Mouse (Mus musculus) heart, embryonic 12.5 days (tissue): ENCODE measurements around the gene Ppp6r1. TPM values are rescaled to one million over a fixed set of nuclear protein-coding genes. Genes with fewer than 3 reads are reported as not detected.
A peak's percentile ranks its signal among the peaks of the same experiment; 100 is the strongest.

Experiments used
- ATAC-seq: fragments of 200-750 bp; cut with Nextera tagmentation; 2 replicates; pipeline ENCODE4 v1.8.0; 2017; ENCODE audit warnings: moderate TSS enrichment, moderate library complexity; ENCODE audit not compliant: insufficient number of reproducible peaks, low FRiP score
- H3K27ac ChIP-seq: fragments of 300-500 bp; sonication (generic); 2 replicates; pipeline ENCODE4 v1.5.1; 2016; ENCODE audit warnings: mild to moderate bottlenecking, moderate library complexity; ENCODE audit not compliant: poor library complexity, severe bottlenecking
- H3K27me3 ChIP-seq: fragments of 300-500 bp; sonication (generic); replicated peaks from 2 replicates; pipeline ENCODE4 v1.6.1; 2016; ENCODE audit warnings: mild to moderate bottlenecking, moderate library complexity
- H3K36me3 ChIP-seq: fragments of 300-500 bp; sonication (generic); 2 replicates; pipeline ENCODE4 v1.6.1; 2016; ENCODE audit warnings: mild to moderate bottlenecking, moderate library complexity
- H3K4me1 ChIP-seq: fragments of 300-500 bp; sonication (generic); replicated peaks from 2 replicates; pipeline ENCODE4 v1.6.1; 2016; ENCODE audit warnings: mild to moderate bottlenecking
- H3K4me2 ChIP-seq: fragments of 300-500 bp; sonication (generic); 2 replicates; pipeline ENCODE4 v1.6.1; 2016; ENCODE audit warnings: mild to moderate bottlenecking, moderate library complexity
- H3K4me3 ChIP-seq: fragments of 300-500 bp; sonication (generic); 2 replicates; pipeline ENCODE4 v1.5.1; 2016; ENCODE audit warnings: mild to moderate bottlenecking
- H3K9ac ChIP-seq: fragments of 300-500 bp; sonication (generic); 2 replicates; pipeline ENCODE4 v1.6.1; 2016; ENCODE audit warnings: mild to moderate bottlenecking, moderate library complexity
- H3K9me3 ChIP-seq: fragments of 300-500 bp; sonication (generic); replicated peaks from 2 replicates; pipeline ENCODE4 v1.6.1; 2016; ENCODE audit warnings: mild to moderate bottlenecking, moderate library complexity
- WGBS: fragments of 180-500 bp; shearing (Covaris S2); methylation state at CpG from one replicate; pipeline ENCODE4 v1.1.7; 2016; 5-methylcytosine and 5-hydroxymethylcytosine counted together
- polyA plus RNA-seq: library from polyadenylated mRNA; unstranded; fragments of >200 nt; fragmentation: Nextera tagmentation; extraction: Ambion mirVana; gene quantifications from 2 replicates; pipeline ENCODE4 v1.2.1, GENCODE M21; 2016

Ppp6r1 gene
- polyA plus RNA-seq, 1 experiment from 2014 or later, result 10.2 TPM

DNA sequence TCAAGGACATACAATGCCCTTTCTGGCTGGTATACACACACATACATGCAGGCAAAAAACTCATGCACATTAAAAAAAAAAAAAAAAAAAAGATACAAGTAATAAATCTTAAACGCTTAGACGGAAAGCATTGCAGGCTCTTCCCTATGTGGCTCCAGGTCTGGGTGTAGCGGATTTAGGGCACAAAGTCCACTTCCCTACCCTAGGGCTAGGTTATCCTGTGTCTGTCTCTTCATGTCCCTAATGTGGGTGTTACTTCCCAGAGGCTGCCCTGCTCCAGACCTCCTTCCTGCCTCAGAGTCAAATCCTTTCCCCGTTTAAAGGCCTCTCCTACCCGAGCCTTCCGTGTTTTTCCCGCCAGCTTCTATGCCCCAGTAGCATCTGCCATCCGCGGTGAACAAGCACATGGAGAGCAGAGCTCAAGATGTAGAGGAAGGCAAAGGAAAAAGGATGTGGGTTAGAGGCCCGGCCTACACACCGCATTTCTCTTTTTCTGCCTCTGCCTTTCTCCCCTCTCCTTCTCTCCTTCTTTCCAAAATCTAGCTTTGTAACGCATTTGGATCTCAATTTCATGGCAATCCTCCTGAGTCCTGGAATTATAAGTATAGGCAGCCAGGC, 15.4 kb upstream of the Ppp6r1 start:
- H3K4me1 ChIP-seq, result no peaks in the 10 kb centered on the region
- H3K36me3 ChIP-seq, result peaks cover 66% of the 10 kb centered on the region
- H3K27me3 ChIP-seq, result no peaks in the 10 kb centered on the region
- no peak for ATAC-seq
- H3K4me2 ChIP-seq, result no peak overlapping the region
- 91% methylated on average over 12 of the region's 12 CpGs for WGBS
- H3K9me3 ChIP-seq, result no peaks in the 10 kb centered on the region
- no peak overlapping the region for H3K27ac ChIP-seq
- H3K9ac ChIP-seq, result no peak overlapping the region
- no peak overlapping the region for H3K4me3 ChIP-seq

DNA sequence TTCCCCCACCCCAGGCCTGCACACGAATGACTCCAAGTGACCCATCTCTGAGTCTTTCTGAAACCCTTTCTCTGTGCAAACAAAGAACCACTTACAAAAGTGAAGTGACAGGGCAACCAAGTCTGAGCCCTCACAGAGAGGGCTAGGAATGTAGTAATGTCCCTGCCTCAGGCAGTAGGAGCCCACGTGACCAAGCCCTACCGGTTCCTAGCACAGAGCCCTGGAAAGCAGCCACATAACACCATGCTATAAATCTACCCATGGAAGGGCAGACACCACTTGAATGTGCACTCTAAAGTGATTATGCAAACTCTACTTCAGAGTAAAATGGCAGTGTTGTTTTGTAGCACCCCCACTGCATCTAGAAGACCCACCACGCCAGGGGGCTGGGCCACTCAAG, 13.1 kb upstream of the Ppp6r1 start:
- Histone ChIP-seq H3K4me1 (no peaks in the 10 kb centered on the region), H3K27me3 (no peaks in the 10 kb centered on the region), H3K9me3 (no peaks in the 10 kb centered on the region), H3K36me3 (peaks cover 69% of the 10 kb centered on the region), H3K27ac (no peak overlapping the region), H3K9ac (no peak overlapping the region), H3K4me2 (no peak overlapping the region), H3K4me3 (no peak overlapping the region)
- ATAC-seq, result no peak
- WGBS, result 84% methylated on average over 4 of the region's 4 CpGs

DNA sequence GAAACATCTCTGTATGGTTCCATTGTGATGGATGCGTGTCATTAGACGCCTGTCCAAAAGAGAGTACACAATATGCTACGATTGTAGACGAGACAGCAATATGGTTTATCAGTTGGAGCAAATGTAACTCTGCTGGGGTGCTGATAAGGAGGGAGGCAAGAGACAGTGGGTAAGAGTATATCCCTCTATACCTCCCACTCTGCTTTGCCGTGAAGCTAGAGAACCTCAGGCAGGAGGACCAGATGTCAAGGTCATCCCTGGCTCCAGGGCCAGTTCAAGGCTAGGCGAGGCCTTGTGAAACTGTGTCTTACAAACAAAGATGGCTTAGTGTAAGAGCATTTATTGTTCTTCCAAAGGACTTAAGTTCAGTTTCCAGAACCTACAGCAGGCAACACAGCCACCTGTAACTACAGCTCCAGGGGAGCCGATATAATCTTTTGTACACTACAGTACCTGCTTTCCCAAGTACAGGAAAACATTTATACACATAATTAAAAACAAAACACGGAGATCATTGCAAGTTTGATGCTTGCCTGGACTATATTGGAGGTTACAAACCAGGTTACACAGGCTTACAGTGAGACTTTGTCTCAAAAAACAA, 11.9 kb upstream of the Ppp6r1 start:
- Histone ChIP-seq H3K27ac (no peak overlapping the region), H3K9ac (no peak overlapping the region), H3K4me3 (no peak overlapping the region), H3K4me1 (no peaks in the 10 kb centered on the region), H3K27me3 (no peaks in the 10 kb centered on the region), H3K9me3 (no peaks in the 10 kb centered on the region), H3K4me2 (no peak overlapping the region), H3K36me3 (peaks cover 70% of the 10 kb centered on the region)
- 80% methylated on average over 8 of the region's 8 CpGs for WGBS
- ATAC-seq, result peak; percentile 57; the same call in 1 of the 2 replicates

- no peak for ATAC-seq
- no peaks in the 10 kb centered on the region for H3K4me1 ChIP-seq
- H3K4me3 ChIP-seq, result no peak overlapping the region
- H3K4me2 ChIP-seq, result no peak overlapping the region
- WGBS, result 95% methylated on average over 9 of the region's 9 CpGs
- H3K9ac ChIP-seq, result no peak overlapping the region
- peaks cover 71% of the 10 kb centered on the region for H3K36me3 ChIP-seq
- no peaks in the 10 kb centered on the region for H3K9me3 ChIP-seq
- no peak overlapping the region for H3K27ac ChIP-seq
- H3K27me3 ChIP-seq, result no peaks in the 10 kb centered on the region
Measured at GRCm38 (mm10) chr7:4669156-4669555, 10.3 kb upstream of the Ppp6r1 start.

- H3K4me1 ChIP-seq, result no peaks in the 10 kb centered on the region
- H3K9ac ChIP-seq, result no peak overlapping the region
- no peak overlapping the region for H3K27ac ChIP-seq
- no peak overlapping the region for H3K4me2 ChIP-seq
- no peak overlapping the region for H3K4me3 ChIP-seq
- no peaks in the 10 kb centered on the region for H3K27me3 ChIP-seq
- H3K9me3 ChIP-seq, result no peaks in the 10 kb centered on the region
- peaks cover 67% of the 10 kb centered on the region for H3K36me3 ChIP-seq
- ATAC-seq, result no peak
- 94% methylated on average over 8 of the region's 8 CpGs for WGBS
Measured at GRCm38 (mm10) chr7:4668506-4668905, 9.7 kb upstream of the Ppp6r1 start.

DNA sequence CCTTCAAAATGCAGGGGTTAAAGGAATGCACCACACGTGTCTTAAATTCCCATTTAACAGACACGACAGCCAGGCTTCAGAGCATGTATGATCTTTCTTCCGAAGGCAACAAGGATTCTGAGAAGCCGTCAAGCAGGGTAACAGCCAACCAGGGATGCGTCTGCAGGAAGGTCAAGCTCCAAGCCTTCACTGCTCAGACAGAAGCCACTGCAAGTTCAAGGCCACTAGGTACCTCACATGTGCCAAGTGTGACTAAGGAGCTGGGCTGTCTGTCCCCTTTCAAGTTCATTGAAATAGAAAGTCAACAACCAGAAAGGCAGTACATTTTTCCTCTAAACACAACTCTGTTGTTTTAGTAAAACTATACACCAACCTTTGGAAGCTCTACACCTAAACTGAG, 8.1 kb upstream of the Ppp6r1 start:
- H3K9ac ChIP-seq, result no peak overlapping the region
- 92% methylated on average over 5 of the region's 5 CpGs for WGBS
- no peak for ATAC-seq
- H3K4me3 ChIP-seq, result no peak overlapping the region
- no peaks in the 10 kb centered on the region for H3K27me3 ChIP-seq
- peaks cover 73% of the 10 kb centered on the region for H3K36me3 ChIP-seq
- no peaks in the 10 kb centered on the region for H3K4me1 ChIP-seq
- H3K27ac ChIP-seq, result no peak overlapping the region
- H3K4me2 ChIP-seq, result no peak overlapping the region
- no peaks in the 10 kb centered on the region for H3K9me3 ChIP-seq

DNA sequence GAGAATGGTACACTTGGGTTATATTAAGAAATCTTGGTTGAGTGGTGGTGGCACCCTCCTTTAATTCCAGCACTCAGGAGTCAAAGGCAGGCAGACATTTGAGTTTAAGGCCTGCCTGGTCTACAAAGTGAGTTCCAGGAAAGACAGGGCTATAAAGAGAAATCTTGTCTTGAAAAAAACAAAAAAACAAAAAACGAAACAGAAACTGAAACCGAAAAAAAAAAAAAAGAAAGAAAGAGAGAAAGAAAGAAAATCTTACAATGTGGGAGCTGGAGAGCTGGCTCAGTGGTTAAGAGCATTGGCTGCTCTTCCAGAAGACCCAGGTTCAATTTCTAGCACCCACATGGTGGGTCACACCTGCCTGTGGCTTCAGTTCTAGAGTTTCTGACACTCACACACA, 4.9 kb upstream of the Ppp6r1 start:
- H3K27me3 ChIP-seq, result no peaks in the 10 kb centered on the region
- H3K9me3 ChIP-seq, result no peaks in the 10 kb centered on the region
- no peak overlapping the region for H3K4me2 ChIP-seq
- ATAC-seq, result no peak
- H3K27ac ChIP-seq, result no peak overlapping the region
- 85% methylated on average over 2 of the region's 2 CpGs for WGBS
- H3K4me1 ChIP-seq, result peaks cover 8% of the 10 kb centered on the region
- H3K9ac ChIP-seq, result no peak overlapping the region
- H3K36me3 ChIP-seq, result peaks cover 54% of the 10 kb centered on the region
- no peak overlapping the region for H3K4me3 ChIP-seq

- no peak overlapping the region for H3K4me3 ChIP-seq
- no peaks in the 10 kb centered on the region for H3K9me3 ChIP-seq
- no peak overlapping the region for H3K4me2 ChIP-seq
- peaks cover 8% of the 10 kb centered on the region for H3K4me1 ChIP-seq
- peaks cover 49% of the 10 kb centered on the region for H3K36me3 ChIP-seq
- no peak overlapping the region for H3K27ac ChIP-seq
- WGBS, result 72% methylated on average over 8 of the region's 8 CpGs
- no peak for ATAC-seq
- H3K27me3 ChIP-seq, result no peaks in the 10 kb centered on the region
- no peak overlapping the region for H3K9ac ChIP-seq
Measured at GRCm38 (mm10) chr7:4663179-4663578, 4.4 kb upstream of the Ppp6r1 start.

DNA sequence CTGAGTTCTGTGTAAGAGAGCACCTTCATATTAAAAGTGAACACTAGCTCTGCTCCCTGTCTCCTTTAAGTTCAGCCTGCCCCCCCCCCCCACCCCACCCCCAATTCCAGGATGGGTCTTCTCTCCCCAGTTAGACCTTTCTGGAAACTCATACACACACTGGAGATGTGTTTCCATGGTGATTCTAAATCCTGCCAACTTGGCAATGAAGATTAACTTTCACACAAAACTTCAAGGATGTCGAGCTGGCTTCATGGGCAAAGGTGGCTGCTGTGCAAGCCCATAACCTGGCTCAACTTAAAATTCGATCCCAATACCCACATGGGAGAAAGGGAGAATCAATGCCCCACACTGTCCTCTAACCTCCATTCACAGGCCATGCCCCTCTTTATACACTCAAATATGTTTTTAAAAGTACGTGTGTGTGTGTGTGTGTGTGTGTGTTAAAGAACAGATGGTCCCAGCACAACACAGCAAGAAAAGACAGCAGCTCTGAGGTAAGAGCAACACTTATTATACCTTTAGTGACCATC, 1.2 kb upstream of the Ppp6r1 start:
- WGBS, result 70% methylated on average over 3 of the region's 3 CpGs
- H3K9ac ChIP-seq, result peak overlapping the region; percentile 84
- H3K4me1 ChIP-seq, result peaks cover 36% of the 10 kb centered on the region
- H3K27me3 ChIP-seq, result no peaks in the 10 kb centered on the region
- peak overlapping the region; percentile 95 for H3K4me2 ChIP-seq
- peak overlapping the region; percentile 96 for H3K27ac ChIP-seq
- peaks cover 34% of the 10 kb centered on the region for H3K36me3 ChIP-seq
- H3K4me3 ChIP-seq, result peak overlapping the region; percentile 71
- ATAC-seq, result no peak
- H3K9me3 ChIP-seq, result no peaks in the 10 kb centered on the region

DNA sequence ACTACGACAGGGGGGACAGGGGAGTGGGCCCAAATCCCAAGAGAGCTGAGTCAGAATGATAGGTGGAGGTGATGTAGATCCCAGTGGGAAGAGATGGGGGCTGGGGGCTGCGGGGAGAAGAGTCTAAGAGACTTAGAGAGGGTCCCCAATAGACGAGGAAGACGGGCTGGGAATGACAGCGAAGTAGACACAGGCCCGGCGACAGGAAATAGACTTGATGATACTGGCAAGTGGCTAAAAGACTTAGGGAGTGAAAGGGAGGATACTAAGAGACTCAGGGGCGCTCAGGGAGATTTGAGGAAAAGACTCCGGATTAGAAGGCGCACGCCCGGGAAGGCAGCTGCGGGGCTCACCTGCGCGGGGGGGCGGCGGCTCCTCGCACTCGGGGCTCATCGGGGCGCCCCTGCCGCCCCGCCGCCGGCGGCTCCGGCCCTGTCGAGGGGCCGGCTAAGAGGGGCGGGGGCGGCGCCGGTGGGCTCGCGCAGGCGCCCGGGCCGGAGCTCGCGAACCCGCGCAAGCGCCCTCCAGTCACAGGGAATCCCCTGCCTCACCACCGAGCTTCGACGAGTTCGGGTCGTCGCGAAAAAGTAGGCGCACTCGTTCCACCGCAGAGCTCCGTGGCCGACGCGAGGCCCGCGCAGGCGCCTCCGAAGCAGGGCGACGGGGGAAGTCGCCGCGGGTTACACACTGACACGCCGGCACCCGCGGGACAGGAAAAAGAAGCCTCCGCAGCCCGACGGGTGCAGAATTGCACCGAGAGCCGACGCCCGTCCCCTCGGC, 501 bp downstream of the Ppp6r1 start:
- under 1% methylated on average over 71 of the region's 78 CpGs for WGBS
- peak; percentile 75 for ATAC-seq
- no peaks in the 10 kb centered on the region for H3K27me3 ChIP-seq
- H3K9ac ChIP-seq, result peak overlapping the region; percentile 91
- no peaks in the 10 kb centered on the region for H3K9me3 ChIP-seq
- peak overlapping the region; percentile 71 for H3K4me3 ChIP-seq
- H3K27ac ChIP-seq, result peak overlapping the region; percentile 86
- peak overlapping the region; percentile 95 for H3K4me2 ChIP-seq
- peaks cover 22% of the 10 kb centered on the region for H3K36me3 ChIP-seq
- peaks cover 46% of the 10 kb centered on the region for H3K4me1 ChIP-seq

DNA sequence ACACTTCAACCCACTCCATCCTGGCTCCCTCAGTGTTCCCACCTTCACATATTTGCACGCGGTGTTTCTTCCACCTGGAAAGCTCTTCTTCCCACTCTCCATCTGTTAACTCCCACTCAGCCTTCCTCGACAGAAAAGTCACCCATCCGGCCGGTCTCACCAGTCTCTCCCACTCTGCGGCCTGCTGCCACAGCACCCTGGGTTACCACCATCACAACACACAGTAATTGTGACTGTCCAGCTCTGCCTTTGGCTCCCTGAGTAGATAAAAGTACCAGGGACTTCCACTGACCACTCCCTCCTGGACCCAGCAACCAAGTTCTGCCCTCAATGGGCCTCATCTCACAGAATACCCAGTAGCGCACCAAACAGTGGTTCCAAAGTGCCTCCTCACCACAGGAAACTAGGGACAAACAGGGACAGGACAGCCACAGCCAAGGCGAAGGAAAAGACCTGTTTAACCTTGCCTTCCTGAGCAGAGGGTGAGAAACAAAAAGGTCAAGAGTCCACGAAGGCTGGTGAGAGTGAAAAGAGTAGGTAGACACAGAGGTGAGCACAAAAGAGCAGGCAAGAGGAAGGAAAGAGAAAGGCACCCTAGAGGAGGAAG, 1.2 kb downstream of the Ppp6r1 start:
- 39% methylated on average over 9 of the region's 9 CpGs for WGBS
- H3K27me3 ChIP-seq, result no peaks in the 10 kb centered on the region
- no peak for ATAC-seq
- peak overlapping the region; percentile 71 for H3K4me3 ChIP-seq
- H3K9ac ChIP-seq, result peak overlapping the region; percentile 91
- H3K36me3 ChIP-seq, result peaks cover 22% of the 10 kb centered on the region; the same call in 1 of the 2 replicates
- peak overlapping the region; percentile 95 for H3K4me2 ChIP-seq
- H3K4me1 ChIP-seq, result peaks cover 51% of the 10 kb centered on the region
- peak overlapping the region; percentile 86; the same call in 1 of the 2 replicates for H3K27ac ChIP-seq
- H3K9me3 ChIP-seq, result no peaks in the 10 kb centered on the region
